Mouse (Mus musculus): ENCODE data around the gene Nudt7.

Gene Nudt7

DNA sequence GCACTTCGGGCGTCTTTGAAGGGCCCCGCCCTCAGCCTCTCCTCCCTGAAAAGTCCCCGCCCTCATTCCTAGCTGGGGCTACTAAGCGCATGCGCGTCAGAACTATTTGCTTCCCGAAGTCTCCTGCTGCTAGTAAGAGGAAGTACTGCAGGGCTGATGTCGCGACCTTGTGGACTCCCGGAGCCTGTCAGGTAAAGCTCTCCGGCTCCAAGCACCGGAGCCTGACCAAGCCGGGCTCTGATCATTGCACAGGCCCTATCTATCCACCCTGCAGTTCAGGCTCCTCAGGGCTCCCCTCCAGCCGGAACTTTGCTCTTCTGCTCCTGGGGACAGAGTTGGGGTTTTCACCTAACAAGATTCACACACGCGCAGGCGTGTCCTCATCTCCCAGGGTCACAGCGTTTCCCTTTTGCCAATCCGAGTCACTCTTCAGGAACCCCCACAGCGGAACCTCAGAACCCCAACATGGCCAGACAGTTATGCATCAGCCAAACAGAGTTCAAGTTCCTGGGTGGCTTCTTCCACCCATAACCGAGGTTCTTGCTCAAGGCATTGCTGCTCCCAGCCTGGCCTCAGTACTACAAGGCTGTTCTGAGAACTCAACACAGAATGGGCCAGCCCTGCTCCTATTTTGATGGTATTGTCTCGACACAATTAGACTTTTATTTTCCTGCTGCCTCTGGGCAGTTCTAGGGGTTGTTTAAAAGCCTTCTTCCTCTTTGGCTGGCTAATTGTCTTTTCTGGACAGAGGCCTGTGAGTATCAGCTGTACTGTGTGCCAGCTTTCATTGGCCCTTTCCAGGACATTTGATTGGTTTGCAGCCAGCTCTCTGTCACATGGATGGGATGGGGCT lies at the start of gene Nudt7:
TSS of gene Nudt7 (plus strand) at position 48 of the 853 bp plus-strand sequence.
- WGBS: 5% methylated on average over 23 of the region's 23 CpGs

DNA sequence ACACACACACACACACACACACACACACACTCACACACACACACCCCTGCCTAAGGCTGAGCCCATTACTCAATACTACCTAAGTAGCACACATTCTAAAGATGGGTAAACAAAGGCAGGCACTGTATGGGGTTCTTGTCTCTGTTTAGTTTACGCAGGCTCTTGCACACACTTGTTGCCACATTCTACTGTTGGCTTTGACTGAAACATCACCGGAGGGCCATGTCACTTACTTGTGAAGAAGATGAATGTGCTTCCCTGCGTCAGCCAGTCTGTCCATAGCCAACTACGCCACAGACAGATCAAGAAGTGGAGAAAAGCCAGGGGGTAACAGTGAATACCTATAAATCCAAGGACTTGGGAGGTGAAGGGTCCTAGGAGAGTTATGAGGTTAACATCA lies 45.4 kb upstream of the Nudt7 start:
- 93% methylated on average over 4 of the region's 4 CpGs for WGBS

DNA sequence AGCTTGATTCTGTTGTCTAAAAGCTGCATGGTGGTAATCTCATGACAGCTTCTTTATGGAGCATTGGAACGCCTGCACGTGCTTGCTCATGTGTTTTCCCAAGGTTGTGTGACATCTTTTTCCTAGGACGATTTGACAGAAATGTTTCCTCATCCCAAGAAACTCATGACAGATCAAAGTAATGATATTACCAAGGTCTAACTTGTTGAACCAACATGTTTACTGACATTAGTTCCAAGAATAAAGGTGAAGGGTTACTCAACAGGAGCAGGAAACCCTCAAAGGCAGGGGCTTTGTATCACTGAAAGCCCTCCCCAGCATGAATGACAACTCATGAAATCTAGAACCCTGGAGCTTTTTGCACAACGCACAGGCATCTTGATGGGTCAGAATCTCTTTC lies 42.6 kb upstream of the Nudt7 start:
- 89% methylated on average over 4 of the region's 4 CpGs for WGBS

DNA sequence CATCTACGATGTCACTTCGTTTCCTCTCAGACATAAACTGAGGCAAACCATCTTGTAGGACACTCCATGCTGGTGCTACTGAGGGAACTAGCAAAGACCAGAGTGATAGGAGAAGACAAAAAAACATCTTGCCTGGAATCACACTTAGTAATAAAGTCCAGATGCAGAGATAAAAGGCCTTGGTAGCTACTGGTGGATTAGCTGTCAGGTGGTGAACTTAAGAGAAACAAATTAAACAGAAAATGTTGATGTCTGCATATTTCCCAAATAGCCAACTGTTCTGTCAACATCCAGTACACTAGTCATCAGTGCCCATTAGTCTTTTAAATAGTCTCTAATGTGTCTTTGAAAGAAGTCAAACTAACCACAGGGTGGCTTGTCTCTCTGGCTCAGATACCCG lies 40.0 kb upstream of the Nudt7 start:
- 77% methylated on average over 3 of the region's 3 CpGs for WGBS

DNA sequence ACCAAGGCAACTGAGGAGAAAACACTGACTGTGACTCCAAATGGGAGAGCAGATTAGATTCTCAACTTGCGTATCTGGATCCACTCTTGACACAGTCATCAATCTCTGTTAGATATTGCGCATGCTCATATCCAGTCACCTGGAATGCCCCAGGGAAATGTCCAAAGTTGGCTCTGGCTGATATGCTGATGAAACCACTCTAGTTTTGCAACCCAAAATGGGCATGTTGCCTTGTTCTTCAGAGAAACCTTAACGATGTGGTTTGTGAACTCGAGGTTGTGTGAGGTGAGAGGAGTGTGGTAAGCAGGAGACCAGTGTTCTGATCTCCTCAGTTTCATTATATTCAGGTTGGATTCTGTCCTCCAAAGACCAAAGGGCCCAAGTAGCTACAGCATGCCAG lies 38.8 kb upstream of the Nudt7 start:
- WGBS: 91% methylated on average over 4 of the region's 4 CpGs

DNA sequence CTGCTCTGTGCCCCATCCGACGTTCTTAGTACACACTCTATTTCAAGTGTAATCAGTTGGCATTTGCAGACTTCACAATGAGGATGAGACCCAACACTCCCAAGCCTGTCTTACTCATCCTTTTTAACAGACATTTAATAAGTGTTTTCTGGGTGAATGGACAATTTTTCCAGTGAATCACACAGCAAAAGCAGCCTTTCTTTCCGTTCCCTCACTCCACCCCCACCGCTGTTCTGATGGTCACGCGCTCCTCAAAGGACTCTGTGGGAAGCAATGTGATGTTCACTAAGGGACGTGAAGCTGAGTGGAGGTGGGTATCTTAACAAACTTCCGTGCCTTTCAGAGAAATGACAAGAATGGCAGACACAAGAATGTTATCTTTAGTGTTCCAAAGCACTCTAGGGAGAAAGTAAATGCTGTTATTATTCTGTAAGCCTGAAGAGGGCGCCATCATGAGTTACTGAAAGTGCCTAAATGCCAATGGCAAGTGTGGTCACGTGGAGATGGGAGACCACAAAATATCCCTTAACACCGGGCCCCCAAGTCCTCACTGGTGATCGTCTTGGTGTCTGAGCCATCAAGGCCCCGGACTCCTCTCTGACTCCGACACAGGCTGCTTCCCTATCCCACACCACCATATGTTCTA lies 32.7 kb upstream of the Nudt7 start:
- WGBS: 53% methylated on average over 14 of the region's 14 CpGs

DNA sequence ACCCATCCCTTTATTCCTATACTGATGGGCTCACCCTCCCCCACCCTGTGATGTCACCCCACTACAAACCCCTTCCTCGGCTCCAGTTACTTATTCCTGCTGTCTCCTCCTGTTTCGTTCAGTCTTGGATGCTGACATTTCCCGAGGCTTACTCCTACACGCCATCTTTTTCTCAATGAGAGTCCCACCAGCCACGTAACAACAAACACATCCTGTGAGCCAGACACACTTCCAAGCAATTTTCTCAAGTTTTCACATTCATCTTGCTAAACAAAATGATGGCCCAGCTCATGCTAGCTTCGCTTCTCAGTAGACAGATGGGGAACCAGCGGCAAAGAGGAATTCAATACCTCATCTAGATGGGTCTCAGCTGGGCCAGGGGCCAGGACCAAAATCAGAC lies 30.0 kb upstream of the Nudt7 start:
- WGBS: 60% methylated on average over 7 of the region's 7 CpGs

DNA sequence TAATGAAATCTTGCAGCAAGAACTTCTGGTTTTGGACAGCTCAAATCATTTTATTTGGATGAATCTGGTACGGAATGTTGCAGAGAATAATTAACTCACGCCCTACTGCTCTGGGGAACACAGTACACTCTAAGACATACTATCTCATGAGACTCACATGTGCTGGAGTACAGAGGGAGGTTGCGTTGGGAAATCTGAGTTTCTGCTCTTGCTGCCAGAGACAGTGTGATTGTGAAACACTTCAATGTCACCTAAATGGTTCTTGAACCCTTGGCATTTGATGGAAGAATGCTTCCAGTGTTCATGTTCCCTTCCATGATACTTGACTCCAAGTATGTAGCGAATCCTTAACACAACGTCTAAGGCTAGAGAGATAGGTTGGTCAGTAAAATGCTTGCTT lies 27.4 kb upstream of the Nudt7 start:
- 91% methylated on average over 5 of the region's 5 CpGs for WGBS

DNA sequence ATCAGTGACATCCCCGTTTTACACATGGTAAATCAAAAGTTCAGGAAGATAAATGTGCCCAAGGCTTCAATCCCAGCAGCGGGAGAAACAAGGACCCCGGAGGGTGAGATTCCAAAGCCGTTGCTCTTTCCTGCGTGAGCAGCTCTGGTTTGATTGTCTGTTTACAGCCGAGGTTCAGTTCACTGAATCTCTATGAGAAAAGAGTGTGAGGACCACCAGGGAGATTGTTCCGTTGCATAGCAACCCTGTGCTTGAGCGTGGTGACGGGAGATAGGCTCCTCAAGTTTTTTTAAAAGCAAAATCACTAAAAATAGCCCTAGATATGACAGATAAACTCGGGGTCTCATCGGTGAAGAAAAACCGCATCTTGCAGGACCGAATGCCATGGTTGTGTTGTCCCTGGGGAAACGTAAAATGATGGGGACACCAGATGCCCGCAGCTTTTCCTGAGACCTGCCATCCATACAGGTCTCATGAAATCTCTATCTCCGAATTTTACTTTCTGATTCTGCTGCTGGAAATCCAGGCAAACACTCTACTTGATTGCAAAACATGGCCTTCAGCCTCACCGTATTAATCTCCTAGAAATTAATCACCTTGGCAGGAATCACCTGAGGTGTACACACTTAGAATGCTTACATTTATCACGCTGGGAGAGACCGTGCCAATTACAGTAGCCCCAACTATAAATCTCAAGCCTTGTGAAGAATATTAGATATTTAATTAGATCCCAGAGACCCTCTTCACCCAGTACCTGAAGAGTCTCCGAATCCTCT lies 23.8 kb upstream of the Nudt7 start:
- 48% methylated on average over 20 of the region's 20 CpGs for WGBS

DNA sequence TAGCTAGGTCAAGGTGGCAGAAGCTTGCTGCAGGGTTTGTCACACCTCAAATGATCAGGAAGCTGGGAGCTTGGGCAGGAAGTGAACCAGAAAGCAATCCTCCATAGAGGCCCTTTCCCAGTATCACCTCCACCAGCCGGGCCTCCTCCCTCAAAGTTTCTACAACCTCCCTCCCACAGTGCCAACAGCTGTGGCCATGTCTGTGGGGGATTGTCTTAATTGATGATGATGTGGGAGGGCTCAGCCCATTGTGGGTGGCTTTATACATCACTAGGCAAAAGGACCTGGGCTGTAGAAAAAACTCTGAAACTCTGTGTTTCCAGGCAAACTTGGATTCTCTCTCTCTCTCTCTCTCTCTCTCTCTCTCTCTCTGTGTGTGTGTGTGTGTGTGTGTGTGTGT lies 18.3 kb upstream of the Nudt7 start:
- 84% methylated on average over 1 of the region's 1 CpGs for WGBS

DNA sequence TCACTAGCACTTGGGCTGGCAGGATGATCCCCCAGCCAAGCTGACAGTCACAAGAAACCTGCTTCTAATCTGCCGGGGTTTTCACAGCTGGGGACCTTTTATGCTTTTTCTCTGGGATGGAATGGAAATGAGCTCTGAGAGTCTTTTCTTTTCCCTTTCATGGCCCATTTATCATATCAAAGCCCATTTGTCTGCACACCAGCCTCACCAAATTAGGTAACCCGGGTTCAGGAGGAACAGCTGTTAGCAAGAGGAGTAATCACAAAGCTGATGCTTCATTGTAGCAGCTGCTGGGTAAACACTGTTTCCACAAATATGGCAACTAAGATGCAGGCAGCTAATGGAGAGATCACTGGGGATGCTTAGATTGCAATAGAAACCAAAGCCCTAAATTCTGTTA lies 17.3 kb upstream of the Nudt7 start:
- 26% methylated on average over 2 of the region's 2 CpGs for WGBS

DNA sequence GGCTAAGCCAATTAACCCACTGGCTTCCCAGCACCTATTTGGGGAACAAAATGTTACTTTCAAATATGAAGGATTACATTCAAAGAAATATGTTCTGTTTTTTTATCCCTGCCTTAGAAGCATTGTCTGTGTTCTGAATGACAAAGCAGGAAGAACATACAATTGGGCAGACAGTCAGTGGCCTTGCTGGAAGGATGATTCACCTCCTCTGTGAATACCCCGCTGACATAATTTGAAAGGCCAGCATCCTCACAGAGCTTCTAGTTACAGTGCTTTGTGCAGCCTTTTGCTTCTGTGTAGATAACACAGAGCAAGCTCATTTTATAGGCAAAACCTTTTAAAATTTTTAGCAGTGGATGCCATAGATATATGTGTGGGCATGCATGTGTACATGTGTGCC lies 11.6 kb upstream of the Nudt7 start:
- WGBS: 55% methylated on average over 1 of the region's 1 CpGs

DNA sequence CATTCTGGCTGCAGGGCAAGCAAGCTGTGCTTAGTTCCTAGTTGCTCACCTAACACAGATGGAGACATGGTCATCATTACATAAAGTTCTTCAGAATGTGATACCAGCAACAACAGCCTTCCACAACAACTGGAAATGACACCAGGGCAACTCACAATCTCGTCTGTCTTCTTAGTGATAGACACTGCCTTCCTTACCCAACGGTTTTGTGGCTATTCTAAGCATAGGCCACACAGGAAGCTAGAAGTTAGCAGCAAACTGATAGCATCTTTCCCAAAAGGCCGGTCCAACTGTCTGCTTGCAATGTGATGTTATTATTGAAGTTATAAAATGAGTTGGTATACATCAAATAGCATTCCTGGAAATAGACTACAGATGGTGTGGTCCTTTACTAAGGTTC lies 9.7 kb upstream of the Nudt7 start:
- WGBS: 70% methylated on average over 3 of the region's 3 CpGs

DNA sequence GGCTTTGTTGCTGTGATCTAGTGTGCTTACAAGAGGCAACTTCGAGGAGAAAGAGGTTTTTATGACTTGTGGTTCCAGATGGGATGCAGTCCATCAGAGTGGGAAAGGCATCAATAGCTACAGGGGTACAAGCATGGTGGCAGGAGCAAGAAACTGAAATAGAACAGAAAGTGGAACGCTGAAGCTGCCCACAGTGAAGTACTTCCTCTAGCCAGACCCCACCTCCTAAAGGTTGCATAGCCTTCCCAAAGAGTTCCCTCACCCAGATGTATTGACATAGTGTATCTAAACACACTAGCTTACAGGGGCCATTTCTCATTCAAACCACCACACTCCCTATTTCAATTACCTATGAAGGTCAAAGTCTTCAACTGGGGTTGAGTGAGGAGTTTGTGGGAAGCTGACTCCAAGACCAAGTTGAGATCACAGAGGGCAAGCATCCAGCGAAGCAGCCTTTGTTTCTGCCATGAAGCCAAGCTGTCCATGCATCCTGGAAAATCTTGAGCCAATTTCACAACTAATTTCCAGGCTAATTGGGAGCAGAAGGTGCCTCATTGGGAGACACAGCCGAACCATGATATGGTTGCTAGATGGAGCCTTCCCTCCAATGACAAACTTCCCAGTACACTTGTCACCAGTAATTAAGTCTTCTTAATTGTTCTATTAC lies 9.1 kb upstream of the Nudt7 start:
- 78% methylated on average over 4 of the region's 4 CpGs for WGBS

DNA sequence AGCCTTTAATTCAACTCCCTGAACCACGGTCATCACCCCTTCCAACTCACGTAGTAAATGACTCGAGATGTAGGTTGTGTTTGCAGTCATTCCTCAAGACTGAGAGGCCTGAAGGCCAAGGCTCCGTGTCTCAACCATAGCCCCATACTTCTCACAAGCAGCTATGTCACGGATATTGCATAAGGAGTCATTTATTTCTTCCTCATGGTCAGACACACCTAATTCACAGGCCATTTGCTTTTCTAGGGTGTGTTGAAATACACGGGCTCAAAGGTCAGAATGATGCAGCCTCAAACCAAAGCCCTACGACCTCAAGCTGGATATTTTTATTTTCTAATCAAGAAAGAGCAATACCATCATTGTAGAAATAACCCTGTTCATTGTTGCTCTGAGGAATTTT lies 2.5 kb upstream of the Nudt7 start:
- 91% methylated on average over 7 of the region's 7 CpGs for WGBS

DNA sequence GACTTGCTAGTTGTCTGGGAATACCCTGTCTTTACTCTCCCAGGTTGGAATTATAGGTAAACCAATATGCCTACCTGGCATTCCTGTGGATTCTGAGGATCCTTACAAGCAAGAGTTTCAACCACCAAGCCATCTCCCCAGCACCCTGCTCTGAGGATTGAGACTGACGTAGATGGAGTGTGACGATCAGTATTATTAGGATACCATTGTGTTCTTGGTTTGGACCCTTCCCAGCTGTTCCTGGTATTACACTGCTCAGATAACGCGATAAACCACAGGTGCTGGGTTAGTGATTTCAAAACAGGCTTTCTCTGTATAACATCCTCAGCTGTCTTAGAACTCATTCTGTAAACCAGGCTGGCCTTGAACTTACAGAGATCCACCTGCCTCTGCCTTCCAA lies 1.9 kb upstream of the Nudt7 start:
- 86% methylated on average over 4 of the region's 4 CpGs for WGBS

DNA sequence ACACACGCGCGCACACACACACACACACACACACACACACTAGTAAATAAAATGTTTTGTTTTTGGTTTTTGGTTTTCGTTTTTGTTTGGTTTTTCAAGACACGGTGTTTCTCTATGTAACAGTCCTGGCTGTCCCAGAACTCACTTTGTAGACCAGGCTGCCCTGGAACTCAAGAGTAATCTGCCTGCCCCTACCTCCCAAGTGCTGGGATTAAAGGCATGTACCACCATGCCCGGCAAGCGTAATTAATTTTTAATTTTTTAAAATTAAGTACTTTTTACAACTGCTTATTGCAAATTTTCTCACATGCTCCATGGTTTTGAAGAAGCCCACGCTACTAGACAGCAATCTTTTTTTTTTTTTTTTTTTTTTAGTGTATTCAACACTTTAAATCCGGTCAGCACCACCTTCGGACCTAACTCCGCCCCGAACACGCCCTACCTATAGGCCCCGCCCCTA lies 277 bp upstream of the Nudt7 start:
- 30% methylated on average over 14 of the region's 14 CpGs for WGBS

DNA sequence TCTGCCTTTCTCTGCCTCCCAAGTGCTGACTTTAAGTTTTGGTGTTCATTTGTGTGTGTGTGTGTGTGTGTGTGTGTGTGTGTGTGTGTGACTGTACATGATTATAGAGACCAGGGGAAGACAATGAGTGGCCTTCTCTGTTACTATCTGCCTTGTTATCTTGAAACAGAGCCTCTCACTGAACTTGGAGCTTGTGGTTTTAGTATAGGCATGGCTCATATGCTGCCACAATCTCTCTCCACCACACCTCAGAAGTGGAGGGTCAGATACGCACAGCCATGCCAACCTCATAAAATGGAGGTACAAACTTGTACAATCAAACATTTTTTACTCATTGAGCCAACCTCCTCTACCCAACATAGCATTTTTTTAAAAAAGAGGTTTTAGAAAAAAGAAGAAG lies 3.4 kb downstream of the Nudt7 start:
- WGBS: 100% methylated on average over 1 of the region's 1 CpGs

DNA sequence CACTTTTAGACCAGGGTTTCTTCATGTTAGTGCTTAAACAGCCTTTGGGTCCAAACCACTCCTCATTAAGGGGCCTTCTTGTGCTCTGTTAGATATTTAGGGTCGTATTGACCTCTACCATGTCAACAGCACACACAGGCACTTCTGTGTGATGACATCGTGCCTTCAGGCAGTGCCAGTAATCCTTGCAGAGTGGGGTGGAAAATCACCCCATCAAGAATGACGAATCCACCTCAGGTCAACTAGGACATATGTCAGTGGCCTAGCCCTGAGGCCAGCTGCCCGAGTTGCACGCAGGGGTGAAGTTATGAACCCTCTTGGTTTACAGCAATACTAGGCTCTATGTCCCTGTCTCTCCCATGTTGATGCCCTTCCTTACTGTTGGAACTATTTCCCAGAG lies 3.8 kb downstream of the Nudt7 start:
- WGBS: 91% methylated on average over 5 of the region's 5 CpGs

DNA sequence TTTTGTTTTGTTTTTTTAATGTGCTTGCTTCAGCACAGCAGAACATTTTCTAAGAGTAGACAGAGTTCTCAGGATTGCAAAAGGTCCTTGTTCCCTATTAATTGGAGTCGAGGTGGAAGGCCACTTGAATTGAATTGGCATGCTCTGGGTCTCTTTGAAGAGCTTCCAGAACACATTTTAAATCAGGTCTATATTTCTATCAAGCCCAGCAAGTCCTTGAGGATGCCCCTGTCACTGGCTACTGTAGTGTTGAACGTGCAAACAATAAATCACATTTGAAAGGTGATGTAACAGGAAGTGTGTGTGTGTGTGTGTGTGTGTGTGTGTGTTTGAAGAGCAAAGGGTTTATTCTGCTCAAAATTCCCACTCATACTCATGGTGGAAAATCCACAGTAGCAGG lies 7.1 kb downstream of the Nudt7 start:
- WGBS: 53% methylated on average over 2 of the region's 2 CpGs

DNA sequence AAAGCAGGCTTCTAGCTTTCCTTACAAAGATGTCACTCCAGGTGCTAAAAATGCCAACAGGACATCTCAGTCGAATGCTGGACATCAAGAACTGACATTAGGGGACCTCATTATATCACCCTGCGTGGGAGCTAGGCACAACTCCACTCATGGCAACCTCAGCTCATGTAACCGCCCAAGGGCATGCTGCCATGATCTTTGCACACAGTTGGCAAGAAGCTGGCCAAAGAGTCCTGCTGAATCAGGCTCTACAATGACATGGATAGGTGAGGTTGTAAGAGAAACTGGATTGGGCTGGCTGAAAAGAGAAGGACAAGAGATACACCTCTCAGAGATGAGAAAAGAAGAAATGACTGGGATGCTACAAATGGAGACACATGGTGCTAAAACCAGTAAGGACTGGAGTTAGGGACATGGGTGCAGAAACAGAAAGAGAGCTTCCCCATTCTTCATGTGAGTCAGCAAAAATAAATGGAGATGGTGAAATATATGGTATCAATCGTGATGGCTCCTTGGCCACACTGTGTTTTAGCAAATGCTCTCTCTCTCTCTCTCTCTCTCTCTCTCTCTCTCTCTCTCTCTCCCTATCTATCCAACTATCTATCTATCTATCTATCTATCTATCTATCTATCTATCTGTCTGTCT lies 10.4 kb downstream of the Nudt7 start:
- WGBS: 87% methylated on average over 4 of the region's 4 CpGs
